Mouse (Mus musculus) left cerebral cortex, adult 9 months (tissue): Measurements from ENCODE around the gene Jund.

Source experiments
- DNase-seq, 2 experiments: peaks; one replicate each; pipeline ENCODE4 v3.0.0; 2022; ENCODE audit warnings: low spot score in 2 of 2

The Jund gene

DNA sequence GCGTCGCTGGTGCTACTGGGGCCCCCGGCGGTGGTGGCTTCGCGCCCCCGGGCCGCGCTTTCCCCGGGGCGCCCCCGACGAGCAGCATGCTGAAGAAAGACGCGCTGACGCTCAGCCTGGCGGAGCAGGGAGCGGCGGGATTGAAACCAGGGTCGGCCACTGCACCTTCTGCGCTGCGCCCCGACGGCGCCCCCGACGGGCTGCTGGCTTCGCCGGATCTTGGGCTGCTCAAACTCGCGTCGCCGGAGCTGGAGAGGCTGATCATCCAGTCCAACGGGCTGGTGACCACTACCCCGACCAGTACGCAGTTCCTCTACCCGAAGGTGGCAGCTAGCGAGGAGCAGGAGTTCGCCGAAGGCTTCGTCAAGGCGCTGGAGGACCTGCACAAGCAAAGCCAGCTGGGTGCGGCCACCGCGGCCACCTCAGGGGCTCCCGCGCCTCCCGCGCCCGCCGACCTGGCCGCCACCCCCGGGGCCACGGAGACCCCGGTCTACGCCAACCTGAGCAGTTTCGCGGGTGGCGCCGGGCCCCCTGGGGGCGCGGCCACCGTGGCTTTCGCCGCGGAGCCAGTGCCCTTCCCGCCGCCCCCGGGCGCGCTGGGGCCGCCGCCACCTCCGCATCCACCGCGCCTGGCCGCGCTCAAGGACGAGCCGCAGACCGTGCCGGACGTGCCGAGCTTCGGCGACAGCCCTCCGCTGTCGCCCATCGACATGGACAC lies 526 bp downstream of the Jund start:
- DNase-seq: no peak

DNA sequence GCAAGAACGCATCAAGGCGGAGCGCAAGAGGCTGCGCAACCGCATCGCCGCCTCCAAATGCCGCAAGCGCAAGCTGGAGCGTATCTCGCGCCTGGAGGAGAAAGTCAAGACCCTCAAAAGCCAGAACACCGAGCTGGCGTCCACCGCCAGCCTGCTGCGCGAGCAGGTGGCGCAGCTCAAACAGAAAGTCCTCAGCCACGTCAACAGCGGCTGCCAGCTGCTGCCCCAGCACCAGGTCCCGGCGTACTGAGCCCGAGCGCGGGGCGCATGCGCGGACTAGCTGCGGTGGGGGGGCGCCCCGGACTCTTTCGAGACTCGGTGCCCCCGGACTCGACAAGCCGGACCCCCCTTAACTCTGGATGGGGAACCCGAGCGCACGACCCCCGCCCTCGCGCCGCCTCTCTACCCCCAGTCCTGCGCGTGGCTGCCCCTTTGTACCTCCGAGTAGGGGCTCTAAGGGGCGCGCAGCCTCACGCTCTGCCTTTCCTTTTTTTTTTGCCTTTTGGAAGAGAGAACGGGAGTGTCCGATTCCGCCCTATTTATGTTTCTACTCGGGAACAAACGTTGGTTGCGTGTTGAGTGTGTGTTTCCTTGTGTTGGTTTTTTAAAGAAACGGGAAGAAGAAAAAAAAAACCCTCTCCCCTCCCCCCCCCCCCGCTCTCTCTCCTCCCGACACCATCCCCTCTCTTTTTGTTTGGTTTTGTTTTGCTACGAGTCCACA lies 1.2 kb downstream of the Jund start:
- DNase-seq: peak in 1 of 2 experiments; percentile 79

DNA sequence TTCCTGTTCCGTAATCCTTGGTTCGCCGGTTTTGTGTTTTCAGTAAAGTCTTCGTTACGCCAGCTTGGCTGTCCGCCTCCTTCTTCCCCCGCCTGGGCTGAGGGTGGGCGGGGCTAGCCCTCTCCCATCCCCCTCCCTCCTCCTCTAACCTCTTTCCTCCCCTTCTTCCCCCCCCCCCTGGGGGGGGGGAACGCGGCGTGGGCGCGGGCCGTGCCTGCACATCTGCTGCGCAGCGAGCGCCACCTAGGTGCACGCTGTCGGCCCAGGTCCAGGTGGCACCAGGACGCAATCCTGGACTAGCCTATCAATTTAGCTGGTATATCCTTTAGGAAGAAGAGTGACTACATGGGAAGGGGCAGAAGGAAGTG lies 1.8 kb downstream of the Jund start:
- DNase-seq: peak; percentile 79 to 85

DNA sequence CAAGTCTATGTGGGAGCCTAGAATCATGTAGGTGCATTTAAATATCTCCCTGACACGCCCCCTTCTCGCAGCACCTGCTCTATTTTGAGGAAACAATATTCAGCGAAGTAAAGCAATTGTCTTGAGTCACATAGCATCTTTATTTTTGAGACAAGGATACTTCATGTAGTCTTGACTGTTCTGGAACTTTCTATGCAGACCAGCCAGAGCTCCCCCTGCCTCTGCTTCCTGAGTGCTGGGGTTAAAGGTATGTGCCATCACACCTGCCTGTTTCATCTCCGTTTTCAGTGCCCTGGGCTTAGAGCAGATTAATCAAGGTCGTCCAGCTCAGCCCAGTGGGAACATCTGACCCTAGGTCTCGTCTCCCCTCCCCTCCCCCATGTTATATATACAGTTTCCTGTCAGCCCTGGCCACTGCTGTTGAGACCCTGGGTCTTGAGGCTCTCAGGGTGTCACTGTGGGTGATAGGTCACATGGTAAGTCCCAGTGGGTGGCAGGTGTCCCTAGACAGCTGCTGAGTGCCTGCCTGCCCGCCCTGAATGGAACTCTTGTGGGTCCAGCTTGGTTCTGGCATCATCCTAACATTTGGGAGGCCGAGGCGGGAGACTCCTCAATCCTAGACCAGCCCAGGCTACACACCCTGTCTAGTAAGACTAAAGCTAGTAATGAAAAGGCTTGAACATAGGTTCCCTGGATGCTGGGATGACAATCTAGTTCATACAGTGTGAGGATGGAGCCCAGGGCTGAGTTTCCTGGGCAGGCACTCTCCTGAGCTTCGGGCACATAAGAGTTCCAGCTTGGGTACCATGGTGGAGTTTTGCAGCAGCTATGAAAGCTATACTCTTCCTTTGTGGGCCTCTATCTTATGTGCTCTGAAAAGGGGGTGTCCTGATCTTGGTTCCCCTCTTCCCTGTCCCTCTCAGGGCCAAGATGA lies 2.6 kb downstream of the Jund start:
- DNase-seq: no peak

DNA sequence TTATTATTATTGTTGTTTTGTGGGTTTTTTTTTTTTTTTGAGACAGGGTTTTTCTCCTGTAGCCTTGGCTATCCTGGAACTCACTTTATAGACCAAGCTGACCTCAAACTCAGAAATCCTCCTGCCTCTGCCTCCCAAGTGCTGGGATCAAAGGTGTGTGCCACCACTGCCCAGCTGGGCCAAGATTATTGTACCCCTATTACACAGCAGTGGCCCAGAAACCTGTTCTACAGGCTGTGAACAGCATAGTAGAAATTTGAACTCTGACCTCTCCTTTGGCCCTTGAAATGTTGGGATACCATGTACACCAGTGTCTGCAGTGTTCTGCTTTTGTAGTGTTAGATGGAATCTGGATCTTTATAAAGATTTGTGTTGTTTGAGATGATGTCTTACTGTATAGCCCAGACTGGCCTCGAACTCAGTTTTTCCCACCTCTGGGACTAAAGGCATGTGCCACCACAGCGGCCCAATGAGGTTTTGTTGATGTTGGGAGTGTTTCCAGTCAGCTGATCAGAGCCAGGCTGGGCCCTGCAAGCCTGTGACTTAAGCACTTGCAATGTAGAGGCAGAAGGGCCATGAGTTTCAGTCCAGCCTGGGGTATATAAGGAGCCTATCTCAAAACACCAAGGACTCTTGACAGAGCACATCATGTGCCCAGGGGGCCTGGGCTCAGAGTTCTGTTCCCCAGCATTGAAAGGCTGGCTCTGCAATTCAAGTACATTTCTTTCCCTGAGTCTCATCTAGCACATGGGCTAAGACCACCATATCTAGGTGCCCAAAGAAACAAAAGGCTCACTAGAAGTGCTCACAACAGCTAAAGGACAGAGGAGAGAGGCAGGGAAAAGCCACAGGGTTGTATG lies 3.5 kb downstream of the Jund start:
- DNase-seq: no peak

DNA sequence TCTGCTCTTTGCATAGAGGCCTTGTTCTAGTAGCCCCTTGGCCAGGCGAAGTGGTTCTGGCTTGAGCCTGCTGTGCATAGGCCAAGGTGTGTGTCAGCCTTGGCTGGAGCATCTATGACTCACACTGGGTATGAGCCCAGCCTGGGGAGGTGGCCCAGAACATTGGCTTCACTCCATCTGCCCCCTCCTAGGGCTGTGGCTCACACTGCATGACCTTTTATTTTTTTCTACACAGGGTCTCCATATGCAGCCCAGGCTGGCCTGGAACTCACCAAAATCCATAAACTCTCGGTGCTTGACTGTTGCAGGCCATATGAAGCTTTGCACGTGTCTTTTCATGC lies 4.1 kb downstream of the Jund start:
- no peak for DNase-seq

DNA sequence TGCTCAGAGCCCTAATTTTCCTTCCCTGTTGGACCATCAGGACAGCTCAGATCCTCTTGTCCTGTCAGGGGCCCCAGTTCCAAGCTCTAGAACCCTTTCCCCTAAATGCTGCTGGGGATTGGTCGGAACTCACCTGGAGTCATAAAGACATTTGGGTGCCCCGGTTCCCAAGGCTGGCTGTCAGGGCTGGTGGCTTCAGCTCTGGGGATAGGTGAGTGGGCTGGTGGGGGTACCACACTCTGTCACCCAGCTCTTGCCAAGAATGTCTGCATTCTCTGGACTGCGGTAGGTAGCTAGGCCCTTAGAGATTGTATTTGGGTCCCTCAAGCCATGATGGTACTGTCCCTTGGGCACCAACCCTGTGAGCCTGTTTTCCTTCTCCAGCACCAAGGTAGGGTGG lies 4.5 kb downstream of the Jund start, which contains the start of gene Iqcn:
Gene Iqcn, plus strand, starts transcription at position 171 of the 400 bp plus-strand sequence.
- no peak for DNase-seq

DNA sequence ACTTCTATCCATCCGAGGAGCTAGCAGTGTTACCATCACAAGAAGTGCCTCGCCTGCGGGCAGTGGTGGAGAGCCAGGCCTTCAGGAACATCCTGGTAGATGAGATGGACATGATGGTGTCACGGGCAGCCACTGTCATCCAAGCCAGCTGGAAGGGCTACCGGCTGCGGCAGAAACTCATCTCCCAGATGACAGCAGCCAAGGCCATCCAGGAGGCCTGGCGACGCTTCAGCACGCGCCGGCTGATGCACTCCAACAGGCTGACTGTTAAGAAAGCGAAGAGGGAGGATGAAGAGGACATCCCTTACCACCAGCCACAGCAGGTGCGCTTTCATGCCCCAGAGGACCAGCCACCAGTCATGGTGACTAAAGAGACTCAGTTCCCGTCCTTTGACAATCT lies 9.5 kb downstream of the Jund start:
- DNase-seq: no peak

DNA sequence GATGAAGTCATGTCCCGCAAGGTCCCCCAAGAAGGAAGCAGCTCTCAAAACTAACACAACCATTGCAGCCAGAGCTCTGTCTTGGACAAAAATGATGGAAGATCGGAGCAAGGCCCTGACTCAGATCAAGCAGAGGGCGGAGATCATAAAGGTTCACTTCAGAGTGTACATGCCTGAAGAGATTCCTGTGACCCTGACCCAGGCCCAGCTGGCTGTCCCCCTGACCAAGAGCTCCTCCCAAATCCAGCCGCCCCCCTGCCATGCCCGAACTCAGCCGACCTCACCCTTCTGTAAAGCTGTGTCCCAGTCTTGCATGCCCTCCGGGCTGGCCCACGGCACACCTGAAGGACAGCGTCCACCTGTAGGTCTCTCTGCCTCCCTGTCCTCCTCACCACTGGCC lies 11.0 kb downstream of the Jund start:
- no peak for DNase-seq

DNA sequence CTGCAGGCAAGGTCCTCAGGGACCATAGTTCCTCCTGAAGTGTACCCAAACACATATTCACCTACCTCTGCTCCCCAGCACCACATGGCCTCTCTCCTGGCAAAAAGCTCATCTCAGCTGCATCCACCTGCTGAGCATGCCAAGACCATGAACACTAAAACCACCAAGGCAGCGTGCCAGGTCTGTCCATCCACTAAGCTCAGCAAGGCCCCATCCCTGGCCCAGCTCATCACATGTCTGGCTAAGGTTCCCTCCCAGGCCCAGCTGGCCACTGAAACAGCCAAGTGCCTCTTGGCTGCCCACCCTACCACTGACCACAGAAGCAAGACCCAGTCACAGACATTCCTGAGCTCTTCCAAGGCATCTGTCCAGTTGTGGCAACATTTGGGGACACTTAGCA lies 11.5 kb downstream of the Jund start:
- no peak for DNase-seq

DNA sequence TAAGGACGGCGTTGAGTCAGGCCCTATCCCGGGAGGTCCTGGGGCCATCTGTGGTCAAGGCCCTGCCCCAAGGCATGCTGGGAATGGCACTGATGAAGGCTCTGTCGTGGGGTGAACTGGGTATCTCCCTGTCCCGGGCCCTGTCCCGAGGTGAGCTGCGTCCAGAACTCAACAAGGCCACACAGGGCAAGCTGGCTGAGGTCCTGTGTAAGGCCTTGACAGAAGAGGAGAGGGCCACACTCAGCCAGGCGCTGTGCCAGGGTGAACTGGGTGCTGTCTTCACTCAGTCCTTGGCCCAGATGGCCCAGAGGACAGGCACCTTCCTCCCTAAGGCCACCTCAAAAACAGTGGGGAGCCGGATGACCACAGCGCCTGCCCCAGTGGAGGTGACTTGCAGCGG lies 12.3 kb downstream of the Jund start:
- no peak for DNase-seq

DNA sequence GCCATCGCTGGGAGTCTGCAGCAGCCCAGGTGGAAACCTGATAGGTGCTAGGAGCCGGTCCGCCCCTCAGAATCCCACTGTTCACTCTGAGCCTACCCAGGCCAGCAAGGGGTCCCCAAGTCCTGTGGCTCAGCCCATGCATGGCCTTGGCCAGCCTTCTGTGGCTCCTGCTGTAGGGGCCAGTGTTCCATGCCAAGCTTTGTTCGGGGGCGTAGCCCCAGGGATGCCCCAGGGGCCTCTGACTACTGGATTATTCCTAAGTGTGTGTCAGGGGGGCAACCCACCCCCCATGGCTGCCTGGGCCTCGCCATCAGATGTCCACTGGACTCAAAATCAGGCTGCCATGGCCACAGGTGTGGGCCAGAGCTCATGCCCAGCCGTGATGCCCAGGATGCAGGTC lies 15.2 kb downstream of the Jund start:
- no peak for DNase-seq

DNA sequence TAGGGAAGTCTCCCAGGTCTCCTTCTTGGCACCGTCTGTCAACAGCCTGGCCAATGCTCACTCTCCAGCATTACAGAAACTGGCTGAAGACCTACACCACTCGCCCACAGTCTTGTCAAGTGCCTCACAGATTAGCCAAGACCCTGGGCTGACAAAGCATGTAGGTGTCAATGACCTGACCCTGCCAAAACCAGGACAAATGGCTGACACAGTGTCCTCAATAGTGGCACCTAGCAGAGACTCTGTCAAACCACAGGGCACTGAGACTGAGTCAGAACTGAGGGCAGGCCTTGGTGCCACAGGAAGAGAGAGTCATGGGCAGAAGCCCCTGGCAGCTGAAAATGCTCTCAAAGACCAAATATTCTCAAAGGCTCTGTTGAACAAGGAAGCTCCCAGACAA lies 16.3 kb downstream of the Jund start:
- DNase-seq: no peak

DNA sequence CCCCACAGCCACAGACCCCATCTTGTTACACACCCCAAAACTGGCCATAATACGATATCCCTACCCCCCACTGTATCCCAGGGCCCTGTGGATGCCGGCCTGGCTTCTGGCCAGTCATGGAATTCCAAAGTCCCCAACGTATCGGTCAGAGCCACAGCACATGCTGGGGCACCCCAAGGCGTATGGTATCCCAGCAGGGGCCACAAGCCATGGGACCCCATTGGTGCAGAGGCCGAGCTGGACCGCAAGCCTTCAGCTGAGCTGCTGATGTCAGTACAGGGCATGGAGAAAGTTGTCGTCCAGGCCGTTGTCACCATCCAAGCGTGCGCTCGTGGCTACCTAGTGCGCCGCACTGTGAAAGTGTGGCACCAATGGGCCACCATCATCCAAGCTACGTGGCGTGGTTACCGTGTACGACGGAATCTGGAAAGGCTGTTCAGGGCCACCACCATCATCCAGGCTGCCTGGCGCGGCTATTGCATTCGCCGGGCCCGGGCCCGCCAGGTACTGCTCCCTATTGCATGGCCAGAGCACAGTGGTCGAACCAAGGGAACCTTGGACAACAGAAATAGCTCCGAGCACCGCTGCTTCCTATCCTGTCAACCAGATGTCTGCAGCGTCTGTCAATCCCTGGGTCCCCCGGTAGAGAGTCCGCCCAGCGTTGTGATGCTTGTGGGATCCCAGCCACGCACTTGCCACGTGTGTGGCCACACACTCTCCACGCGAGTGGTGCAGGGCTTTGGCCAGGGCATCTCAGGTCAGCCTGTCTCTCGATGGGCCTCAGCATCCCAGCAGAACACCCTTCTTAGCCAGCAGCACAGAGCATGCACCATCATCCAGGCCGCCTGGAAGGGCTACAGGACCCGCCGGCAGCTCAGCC lies 18.0 kb downstream of the Jund start:
- DNase-seq: no peak

DNA sequence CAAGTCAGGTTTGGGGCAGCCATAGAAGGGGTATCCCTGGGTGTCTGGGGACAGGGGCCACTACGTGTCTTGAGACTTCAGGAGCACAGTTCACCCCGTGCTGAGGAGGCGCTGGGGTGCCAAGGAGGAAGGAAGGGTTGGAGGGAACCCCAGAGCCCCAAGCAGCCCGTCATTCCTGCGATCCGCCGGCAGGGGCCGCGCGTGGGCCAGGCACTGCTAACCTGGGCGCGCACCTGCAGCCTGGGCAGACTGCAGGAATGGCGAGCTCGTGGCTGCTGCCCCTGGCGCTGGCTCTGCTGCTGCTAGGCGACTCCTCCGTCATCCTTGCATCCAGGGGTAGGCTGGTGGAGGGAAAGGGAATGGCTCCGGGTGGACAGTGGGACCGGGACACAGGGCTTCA lies 19.5 kb downstream of the Jund start, which contains the start of gene Gm3336:
Gene Gm3336, plus strand, starts transcription at position 247 of the 400 bp plus-strand sequence.
- peak in 1 of 2 experiments; percentile 65 for DNase-seq

DNA sequence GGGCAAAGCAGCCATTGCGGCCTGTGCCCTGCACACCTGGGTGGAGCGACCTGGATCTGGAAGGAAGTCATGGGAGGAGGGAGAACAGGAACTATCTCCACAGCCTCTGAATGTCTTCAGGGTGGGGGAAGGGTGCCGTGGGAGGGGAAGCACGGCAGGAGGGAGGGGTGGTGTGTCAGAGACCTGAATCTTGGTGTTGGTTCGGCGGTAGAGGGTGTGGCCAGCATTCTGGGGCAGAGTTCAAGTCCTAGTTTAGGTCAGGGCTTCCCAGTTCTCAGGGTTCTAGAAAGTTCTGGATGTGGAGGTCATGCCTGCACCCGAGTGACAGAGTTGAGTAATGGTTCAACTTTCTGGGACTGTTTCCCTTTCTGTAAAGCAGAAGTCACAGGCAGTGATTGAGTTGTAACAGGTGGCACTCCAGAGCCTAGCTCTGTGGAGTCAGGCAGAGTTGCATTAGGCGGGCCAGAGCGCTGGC lies 21.1 kb downstream of the Jund start:
- DNase-seq: no peak

DNA sequence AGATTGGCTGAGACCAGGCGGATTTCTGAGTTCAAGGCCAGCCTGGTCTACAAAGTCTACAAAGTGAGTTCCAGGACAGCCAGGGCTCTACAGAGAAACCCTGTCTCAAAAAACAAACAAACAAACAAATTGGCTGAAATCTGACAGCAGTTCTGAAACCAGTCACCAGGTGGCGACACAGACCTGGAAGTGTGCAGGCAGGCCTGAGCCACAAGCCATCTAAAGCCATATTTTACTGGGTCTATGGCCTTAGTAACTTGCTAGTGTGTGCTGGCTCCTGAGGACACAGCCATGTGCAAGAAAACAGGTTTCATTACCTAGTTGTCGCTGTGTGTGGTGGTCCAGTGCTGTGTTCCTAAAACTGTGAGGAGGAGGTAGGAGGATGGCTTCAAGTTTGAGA lies 22.0 kb downstream of the Jund start:
- DNase-seq: peak in 1 of 2 experiments; percentile 87

DNA sequence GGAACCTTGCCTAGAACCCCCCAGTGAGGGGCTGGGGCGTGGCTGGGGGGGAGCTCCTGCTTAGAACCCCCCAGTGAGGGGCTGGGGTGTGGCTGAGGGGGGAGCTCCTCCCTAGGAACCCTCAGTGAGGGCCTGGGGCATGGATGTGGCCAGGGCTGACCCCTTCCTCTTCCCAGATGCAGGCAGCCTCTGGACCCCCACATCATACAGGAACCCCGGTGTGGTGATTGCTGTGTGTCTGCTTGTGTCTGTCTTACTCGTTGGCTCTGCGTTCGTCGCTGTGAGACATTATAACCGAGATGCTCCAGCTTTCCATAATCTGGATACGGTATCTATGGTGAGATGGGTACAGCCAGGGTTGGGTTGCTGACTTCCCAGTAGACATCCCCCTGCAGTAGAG lies 22.9 kb downstream of the Jund start:
- DNase-seq: no peak

DNA sequence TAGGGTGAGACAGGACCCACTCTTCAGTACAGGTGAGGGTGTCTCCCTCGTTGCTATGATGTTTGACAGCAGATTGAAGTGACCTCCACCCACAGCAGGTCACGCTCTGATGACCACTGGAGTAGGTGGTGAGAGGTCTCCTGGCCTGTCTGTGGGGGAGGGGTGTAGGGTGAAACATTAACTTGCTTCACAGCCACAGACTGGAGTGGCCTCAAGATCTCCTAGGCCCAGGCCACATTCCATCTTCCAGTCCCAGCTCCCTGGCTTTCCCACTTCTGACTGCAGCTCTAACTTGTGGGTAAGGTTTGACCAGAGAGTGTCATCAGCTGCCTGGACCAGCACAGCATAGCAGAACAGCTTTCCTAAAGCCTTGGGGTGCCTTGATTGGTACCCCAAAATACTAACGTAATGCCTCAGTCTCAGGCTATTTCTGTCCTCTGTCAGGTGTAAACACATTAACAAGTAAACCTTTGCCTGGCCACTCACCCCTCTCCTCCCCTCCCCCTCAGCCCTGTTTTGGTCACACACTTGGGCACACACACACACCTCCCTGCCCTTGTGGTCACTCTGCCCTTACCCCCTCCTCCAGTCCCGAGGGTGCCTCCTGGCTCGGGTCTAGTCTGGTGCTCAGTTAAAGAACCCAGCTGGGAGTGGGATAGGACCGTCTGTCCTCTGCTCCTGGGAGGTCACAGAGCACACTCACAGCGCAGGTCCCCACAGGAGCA lies 24.9 kb downstream of the Jund start, which contains the start of gene Pde4c:
Gene Pde4c, plus strand, starts transcription at position 235 of the 725 bp plus-strand sequence.
- DNase-seq: no peak

DNA sequence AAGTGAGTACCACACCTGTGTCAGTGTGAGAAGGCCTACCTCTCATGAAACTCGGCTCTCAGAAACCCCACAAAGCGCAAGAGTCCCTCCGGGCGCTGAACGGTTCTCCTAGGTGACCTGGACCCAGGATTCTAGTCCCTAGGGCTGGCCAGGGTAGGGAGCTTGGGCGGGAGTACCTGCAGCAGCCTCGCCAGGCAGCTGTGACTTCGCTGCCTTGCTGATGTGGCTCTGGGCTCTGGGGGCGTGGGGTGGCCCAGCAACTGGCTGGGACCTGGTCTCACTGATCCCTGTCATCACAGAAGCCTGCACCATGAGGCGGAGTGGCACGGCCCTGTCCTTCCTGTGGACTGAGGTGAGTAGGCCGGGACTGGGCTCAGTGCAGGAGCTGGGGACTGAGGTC lies 25.5 kb downstream of the Jund start:
- no peak for DNase-seq
